Mouse (Mus musculus) lung, postnatal 14 days (tissue): ENCODE results near the gene Spcs2.
"Not testable (repeated sequence)": the region's sequence is repeated elsewhere in the genome, so short reads cannot be mapped to it uniquely, and the experiment has no call there.

Source experiments
- DNase-seq: peaks from one replicate; pipeline ENCODE4 v3.0.0; 2021

Spcs2 gene

GRCm38 (mm10) chr7:99824649-99825483 is 38.4 kb downstream of the Spcs2 start:
- no peak for DNase-seq

DNA sequence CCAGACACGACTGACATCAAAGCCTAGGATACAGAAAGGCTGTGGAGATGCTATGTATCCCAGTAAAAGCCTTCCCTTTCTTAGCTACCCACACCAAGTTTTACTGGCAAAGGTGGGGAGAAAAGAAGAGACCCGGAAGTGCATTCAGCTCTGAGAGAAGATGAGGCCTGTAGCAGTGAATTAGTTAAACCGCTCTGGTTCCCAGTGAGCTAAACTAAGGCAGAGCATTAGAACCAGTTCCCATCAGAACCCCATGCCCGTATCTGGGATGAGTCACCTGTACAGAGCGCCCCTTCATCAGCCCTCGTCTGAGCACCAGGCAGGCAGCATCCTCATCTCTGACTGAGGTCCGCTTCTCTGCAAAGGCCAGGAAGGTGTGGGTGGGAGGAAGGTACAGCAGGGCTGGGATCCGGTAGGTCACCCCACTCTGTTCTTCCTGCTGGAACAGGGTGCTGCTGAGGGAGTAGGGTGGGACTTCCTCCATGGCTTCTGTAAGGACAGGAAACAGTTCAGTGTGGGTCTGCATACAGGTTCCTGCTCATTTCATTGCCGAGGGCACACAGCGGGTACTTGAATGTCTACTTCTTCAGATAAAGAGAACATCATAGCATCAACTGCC is 40.1 kb downstream of the Spcs2 start:
- no peak for DNase-seq

DNA sequence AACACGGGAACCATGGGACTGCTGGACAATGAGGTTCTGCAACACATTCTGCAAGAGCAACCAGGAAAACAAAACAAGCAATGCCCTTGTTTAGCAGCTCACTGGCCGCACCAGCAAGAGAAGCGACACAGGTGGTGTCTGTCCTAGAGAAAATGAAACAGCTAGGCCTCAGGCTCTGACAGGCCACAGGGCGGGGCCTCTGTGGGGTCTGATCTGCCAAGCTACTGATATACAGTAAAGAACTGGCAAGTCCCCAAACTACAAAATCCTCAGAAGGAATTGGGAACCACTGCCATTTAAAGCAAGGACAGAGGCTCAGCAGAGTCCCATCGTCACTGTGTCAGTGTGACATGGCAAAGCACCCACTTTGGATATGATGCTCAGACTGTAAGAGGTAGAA is 40.8 kb downstream of the Spcs2 start:
- no peak for DNase-seq

DNA sequence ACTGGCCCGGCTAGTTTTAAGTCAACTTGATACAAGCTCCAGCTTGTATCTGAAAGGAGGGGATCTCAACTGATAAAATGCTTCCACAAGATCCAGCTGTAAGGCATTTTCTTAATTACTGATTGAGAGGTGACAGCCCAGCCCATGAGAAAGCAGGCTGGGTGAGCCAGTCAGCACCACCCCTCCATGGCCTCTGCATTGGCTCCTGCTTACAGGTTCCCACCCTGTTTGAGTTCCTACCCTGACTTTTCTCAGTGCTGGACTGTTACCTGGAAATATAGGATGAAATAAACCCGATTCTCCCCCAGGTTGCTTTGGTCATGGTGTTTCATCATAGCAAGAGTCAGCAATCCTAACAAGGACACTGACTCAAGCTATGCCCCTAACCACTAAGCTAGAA is 41.3 kb downstream of the Spcs2 start:
- no peak for DNase-seq

- DNase-seq = not testable (repeated sequence)
Observed at GRCm38 (mm10) chr7:99818181-99818725, 45.0 kb downstream of the Spcs2 start.

GRCm38 (mm10) chr7:99813394-99813793 is 49.9 kb downstream of the Spcs2 start:
- peak; percentile 73 for DNase-seq

DNA sequence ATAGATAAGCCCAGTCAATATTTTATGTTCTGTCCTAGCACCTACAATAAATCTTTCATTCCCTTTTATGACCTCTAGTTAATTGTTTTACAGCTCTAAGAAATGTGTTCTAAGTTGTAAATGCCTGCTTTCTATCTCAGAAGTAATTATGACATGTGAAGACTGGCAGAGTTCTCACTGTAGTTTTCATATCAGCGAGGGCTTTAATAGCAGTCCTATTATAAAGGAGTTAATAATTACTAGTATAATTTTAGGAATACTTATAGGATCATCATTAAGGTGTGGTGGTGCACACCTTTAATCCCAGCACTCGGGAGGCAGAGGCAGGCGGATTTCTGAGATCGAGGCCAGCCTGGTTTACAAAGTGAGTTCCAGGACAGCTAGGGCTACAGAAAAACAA is 51.6 kb downstream of the Spcs2 start:
- DNase-seq = no peak

- no peak for DNase-seq
Observed at GRCm38 (mm10) chr7:99810814-99811213, 52.4 kb downstream of the Spcs2 start.

GRCm38 (mm10) chr7:99807043-99807442 is 56.2 kb downstream of the Spcs2 start:
- DNase-seq = not testable (repeated sequence)

- DNase-seq = no peak
Observed at GRCm38 (mm10) chr7:99805340-99805739, 57.9 kb downstream of the Spcs2 start.

GRCm38 (mm10) chr7:99804033-99804432 is 59.2 kb downstream of the Spcs2 start:
- DNase-seq = not testable (repeated sequence)

- no peak for DNase-seq
Observed at GRCm38 (mm10) chr7:99803535-99803934, 59.7 kb downstream of the Spcs2 start.

DNA sequence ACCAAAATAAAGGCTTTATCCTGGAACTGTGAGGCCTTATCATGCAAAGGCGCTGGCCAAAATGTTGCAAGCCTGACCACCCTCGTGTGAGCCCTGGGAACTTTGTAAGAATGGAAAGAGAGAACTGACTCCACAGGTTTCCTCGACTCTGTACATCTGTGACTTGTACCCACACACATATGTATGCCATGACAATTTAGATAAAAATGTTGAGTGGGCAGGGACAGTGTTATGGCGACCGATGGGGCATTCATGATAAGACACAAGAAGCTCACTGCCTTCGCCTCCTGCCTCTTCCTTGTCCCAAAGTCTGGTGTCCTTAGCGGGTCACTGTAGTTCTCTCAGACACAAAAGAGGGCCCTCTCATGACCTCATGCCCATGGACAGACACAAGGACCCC is 64.1 kb downstream of the Spcs2 start:
- no peak for DNase-seq

DNA sequence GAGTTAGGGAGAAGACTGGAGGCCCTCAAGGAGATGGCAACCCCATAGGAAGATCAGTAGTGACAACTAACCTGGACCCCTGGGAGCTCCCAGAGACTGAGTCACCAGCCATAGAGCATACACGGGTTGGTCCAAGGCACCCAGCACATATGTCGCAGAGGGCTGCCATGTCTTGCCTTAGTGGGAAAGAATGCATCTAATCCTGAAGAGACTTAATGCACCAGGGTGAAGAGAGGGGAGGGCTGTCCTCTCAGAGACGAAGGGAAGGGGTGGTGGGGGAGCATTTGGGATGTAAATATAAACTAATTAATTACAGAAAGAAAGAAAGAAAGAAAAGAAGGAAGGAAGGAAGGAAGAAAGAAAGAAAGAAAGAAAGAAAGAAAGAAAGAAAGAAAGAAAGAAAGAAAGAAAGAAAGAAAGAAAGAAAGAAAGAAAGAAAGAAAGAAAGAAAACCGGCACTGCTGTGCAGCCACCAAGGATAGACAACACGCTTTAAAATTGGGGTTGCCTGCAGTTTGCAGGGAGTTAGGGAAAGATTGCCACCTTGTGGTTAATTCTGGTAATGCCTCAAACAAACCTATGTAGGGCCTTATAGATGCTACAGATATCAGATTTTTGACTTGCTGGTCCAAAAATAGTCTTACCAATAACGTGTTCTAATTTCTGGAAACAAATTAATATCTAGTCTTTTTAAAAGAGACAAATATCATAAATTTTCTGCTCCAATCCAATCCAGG is 65.2 kb downstream of the Spcs2 start:
- peak; percentile 83 for DNase-seq

DNA sequence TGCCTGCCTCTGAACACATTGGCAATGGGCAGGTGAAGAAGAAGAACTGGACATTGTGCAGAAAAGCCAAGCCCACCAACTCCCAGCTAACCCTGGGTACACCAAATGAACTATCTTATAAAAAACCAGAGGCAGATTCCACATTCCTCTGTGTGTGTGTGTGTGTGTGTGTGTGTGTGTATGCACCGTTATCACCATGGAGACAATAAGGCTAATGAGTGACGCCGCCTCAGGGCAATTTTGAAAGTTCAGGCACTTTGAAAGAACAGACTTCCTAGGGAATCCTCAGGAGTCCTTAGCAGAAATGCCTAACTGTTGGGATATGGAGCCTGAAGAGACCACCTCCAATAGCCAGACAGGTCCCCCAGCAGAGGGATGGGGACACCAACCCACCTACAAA is 66.0 kb downstream of the Spcs2 start:
- DNase-seq = no peak

GRCm38 (mm10) chr7:99796471-99796870 is 66.8 kb downstream of the Spcs2 start:
- no peak for DNase-seq

DNA sequence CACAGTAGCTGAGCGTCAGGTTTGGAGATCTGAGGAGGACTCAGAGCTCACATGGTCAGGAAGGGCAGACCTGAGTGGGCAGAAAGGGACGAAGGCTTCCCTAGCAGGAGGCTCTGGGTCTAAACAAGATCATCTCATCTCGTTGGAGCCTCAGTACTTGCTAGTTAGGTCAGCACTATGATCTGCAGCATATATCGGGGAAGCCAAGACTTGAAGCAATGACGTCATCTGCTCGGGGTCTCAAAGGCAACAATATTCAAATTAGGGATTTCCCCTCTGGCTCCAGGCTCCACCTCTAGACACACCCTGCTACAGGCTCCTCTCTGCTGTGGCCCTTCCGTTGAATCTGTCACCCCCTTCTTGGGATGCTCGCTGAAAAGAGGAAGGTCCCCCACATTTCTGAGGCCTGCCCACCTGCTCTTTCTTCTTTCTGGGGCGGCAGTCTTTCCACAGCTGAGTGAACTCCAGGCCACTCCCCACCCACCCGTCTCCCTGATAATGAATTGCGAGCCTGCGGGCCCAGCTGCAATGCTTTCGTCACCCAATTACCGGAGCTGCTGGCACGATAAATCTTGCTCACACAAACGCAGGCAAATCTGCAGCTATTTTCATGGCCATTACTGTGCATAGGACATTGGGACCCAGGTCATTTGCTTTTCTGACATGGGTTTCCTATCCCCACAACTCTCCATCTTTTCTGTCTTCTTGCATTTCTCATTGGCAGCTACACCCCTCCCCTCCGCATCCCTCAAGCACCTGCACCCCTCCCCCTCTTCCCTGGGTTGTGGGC is 67.9 kb downstream of the Spcs2 start:
- DNase-seq = no peak

GRCm38 (mm10) chr7:99794096-99794495 is 69.2 kb downstream of the Spcs2 start:
- no peak for DNase-seq

DNA sequence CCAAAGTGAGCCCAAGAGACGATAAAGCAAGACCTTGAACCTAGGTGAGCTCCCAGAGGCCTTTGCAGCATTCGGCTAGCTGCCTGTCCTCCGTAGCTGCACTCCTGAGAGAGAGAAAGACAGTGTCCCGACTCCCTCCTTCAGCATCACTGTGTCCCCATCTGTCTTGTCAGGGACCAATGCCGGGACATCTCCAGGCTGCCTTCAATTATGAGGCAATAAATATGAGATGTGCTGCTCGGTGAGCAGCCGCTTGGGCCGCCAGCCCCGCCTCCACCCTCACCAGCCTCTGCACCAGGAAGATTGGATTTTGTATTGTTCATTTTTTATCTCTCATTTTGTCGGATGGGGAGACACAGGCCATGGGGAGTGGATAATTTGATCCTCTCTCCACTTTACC is 72.4 kb downstream of the Spcs2 start:
- no peak for DNase-seq

GRCm38 (mm10) chr7:99788563-99788962 is 74.7 kb downstream of the Spcs2 start:
- DNase-seq = no peak

DNA sequence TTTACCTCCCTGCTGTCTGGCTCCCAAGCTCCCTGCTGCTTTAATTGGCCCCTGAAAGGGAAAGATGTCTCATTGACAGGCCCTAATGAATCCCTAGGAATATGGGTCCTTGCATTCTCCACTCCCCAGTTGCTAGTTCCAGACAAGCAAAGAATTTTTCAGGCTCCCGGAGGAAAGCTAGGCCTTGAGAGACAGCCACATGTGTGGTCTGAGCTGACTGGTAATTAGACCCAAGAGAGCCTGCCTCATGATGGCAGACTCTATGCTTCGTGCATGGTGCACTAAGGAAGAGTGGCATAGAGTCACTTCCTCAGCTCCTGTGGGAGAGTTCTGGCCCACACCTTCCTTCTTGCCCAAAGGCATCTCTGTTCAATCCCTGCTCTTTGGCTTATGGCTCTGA is 75.3 kb downstream of the Spcs2 start:
- no peak for DNase-seq
